Mouse (Mus musculus): ENCODE data around the gene Ddhd1.

Ddhd1 gene

DNA sequence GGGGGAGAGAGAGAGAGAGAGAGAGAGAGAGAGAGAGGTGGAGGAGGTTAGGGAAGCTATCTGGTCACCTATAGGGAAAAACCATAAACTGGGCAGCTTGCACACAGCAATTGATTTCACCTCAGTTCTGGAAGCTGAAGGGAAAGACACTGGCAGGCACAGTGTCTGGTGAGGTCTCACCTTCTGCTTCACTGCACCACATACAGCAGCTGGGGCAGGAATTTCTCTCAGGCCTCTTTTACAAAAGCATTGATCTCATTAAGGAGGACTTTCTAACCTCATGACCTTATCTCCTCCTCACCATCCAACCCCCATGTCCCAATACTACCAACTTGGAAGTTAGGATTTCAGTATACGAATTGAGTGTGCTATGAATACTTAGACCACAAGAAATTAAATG is 13.2 kb downstream of the Ddhd1 start:
- no peak for DNase-seq (ENCODE audit: low read depth)

- DNase-seq (ENCODE audit: low read depth) = no peak
Measured at GRCm38 (mm10) chr14:45644202-45644601, 13.7 kb downstream of the Ddhd1 start.

DNA sequence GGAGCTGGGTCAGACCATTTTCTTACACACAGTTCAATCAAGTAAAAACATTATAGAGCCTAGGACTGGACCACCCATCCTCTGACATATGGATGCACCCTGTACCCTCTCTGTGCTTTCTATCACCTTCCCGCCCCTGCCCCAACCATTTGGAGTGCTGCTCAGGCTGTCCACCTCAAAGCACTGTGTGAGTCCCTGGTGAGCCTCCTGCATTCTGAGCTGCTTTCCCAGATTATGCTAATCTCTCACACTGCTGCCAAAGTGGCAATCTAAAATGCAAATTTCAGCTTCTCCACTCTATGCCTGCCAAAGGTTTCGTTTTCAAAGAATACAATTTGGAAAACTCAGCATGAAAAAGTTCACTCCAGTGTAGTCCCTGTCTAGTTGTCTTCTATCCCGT is 14.5 kb downstream of the Ddhd1 start:
- no peak for DNase-seq (ENCODE audit: low read depth)

DNA sequence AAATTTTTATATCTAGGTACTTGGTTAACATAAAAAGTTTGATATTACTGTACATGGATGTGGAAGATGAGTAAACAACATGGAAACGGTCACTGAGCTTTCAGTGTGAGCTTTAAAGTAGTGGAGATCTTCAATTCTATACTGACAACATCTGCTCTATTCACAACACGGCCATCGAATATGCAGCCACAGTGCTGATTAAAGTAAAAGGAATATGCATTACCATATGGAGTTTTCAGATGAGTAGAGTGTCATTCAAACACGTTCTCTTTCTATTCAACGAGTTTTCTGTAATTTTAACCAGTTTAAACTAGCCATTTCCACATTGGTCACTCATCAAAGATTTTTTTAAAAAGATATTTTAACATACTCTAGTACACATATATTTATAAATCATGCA is 15.1 kb downstream of the Ddhd1 start:
- DNase-seq (ENCODE audit: low read depth) = no peak

DNA sequence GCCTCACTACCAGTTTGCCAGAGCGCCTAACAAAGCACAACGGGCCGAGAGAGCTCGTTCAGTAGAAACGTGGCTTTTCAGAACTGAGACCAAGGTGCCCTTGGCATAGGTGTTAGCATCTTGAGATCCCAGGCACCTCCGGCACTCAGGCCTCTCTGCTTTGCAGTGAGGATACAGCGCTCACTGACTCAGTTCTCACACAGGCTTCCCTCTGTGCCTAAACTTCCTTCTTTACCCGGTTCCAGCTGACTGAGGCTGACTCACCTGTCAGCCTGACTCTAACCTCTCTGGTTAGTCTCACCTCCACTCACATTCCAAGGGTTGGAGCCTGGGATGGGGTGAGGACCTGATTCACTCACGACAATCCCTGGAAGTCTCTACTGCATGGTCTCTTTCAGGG is 15.7 kb downstream of the Ddhd1 start:
- DNase-seq (ENCODE audit: low read depth) = no peak

DNA sequence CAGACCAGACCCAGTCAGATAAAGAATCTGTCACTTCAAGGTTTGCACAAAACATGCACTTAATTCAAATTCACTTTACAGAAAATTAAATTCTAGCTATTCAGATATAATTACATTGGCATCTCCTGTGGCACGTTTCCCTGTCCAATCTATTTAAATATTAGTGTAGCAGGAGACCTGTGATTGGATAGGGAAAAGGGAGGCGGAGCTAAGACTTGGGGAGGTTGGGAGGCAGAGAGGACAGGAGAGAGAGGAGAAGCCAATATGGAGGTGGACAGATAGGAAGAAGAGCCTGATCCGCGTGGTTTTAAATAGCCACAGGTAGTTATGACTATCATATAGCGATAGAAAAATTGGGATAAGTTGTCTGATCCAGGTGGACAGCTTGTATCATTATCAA is 19.2 kb downstream of the Ddhd1 start:
- no peak for DNase-seq (ENCODE audit: low read depth)

DNA sequence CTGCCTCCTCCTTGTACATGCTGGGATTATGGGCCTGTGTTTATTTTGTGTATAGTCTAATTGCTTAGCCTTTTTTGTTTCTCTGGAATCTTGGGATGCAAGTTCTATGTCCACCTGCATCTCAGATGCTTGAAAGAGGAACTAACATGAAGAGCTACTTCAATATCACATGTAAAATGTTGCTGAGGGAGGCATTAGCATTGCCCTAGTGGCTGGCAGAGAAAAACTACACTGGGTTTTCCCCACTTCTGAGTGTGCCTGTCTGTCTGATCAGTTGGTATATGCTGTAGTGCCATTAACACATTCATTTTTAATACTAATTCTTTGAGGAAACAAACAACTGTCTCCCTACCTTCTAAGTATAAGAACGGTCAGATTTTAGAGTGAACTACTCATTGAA is 22.4 kb downstream of the Ddhd1 start:
- DNase-seq (ENCODE audit: low read depth) = no peak

- DNase-seq (ENCODE audit: low read depth) = no peak
Measured at GRCm38 (mm10) chr14:45632756-45633537, 25.0 kb downstream of the Ddhd1 start.

DNA sequence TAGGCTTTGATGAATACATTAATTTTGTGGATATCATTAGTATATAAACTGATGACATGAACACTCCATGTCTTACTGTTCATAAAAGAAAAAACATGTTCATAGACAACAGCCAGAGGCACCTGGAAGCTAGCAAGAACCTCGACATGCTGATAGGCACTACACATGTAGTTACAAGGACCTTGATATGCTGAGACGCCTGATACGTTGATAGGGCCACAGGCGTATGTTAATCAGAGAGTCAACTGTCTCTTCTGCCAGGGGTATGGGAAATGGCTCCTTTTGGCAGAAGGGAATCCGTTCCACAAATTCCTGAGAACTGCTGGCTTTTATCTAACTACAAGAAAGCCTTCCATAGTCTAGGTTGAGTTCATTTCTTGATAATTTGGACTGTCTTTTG is 27.4 kb downstream of the Ddhd1 start:
- DNase-seq (ENCODE audit: low read depth) = no peak

- DNase-seq (ENCODE audit: low read depth) = no peak
Measured at GRCm38 (mm10) chr14:45629938-45630337, 28.0 kb downstream of the Ddhd1 start.

DNA sequence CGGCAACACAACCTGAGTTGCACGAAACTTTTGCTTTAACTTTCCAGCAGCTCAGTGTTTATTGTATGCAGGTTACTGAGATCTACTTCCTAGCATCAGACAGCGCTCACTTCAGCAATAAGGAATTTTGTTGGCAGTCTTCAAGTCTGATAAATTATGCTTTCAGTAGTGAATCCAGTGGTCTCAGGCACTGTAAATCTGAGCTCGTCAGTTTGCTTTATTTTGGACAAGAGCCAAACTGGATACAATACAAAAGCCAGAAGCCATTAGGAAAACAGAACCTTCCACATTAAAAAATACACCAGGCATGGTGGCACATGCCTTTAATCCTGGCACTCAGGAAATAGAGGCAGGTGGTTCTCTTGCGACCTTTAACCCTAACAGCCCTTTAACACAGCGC is 39.6 kb downstream of the Ddhd1 start:
- no peak for DNase-seq (ENCODE audit: low read depth)

GRCm38 (mm10) chr14:45616526-45616925 is 41.4 kb downstream of the Ddhd1 start:
- DNase-seq (ENCODE audit: low read depth) = no peak

DNA sequence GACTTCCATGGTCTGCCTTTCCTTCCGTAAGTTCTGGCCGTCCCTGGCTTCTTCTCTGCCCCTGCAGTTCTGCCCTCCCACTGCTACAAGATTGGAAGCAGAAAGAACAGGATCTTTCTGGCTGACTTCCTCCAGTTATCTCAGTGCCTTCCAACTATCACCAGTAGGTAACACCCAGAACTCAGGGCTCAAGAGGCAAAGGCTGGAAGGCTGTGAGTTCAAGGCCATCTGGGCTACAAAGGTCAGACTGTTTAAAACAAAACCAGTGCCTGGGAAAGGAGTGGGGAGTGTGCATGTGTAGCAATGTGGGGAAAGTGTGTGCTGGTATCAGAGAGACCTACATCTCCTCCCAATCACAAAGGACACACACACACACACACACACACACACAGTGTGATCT is 42.2 kb downstream of the Ddhd1 start:
- no peak for DNase-seq (ENCODE audit: low read depth)

- no peak for DNase-seq (ENCODE audit: low read depth)
Measured at GRCm38 (mm10) chr14:45614822-45615221, 43.1 kb downstream of the Ddhd1 start.

DNA sequence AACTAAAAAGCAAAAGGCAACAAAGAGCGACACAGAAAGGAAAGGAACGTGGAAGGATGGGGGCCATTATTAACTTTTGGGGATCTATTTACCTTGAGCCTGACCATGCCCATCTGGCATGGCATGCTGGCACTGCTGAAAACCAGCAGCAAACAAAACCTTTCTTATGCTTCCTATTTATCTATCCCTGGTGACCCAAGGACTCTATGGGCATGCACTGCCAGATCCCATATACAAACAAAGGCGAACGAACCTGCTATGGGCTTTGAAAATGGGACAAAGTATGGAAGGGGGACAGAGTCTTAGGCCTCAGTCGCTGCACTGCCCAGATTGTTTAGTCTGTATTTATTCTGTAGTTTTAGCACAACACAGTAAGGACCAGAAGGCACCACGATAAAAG is 43.5 kb downstream of the Ddhd1 start:
- DNase-seq (ENCODE audit: low read depth) = no peak

- no peak for DNase-seq (ENCODE audit: low read depth)
Measured at GRCm38 (mm10) chr14:45611654-45612053, 46.3 kb downstream of the Ddhd1 start.

DNA sequence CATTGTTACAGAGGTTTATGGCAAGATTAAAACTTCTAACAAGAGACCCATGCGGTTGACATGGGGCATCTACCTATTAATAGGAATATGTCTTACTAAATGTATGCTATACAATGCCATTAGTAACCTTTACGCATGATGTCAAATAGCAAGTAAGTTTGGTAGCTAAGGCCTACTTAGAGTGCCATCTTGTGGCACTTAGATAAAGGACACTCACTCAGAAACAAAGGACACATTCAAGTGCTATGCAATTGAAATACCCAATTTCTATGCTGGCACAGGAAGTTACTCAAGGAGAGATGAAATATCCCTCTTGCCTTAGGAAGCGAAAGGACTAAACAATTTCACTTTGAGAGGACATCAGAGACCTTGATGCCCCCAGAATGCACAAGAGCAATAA is 55.9 kb downstream of the Ddhd1 start:
- peak; percentile 56 for DNase-seq (ENCODE audit: low read depth)

GRCm38 (mm10) chr14:45600587-45600986 is 57.4 kb downstream of the Ddhd1 start:
- no peak for DNase-seq (ENCODE audit: low read depth)

GRCm38 (mm10) chr14:45597855-45598254 is 60.1 kb downstream of the Ddhd1 start:
- no peak for DNase-seq (ENCODE audit: low read depth)

DNA sequence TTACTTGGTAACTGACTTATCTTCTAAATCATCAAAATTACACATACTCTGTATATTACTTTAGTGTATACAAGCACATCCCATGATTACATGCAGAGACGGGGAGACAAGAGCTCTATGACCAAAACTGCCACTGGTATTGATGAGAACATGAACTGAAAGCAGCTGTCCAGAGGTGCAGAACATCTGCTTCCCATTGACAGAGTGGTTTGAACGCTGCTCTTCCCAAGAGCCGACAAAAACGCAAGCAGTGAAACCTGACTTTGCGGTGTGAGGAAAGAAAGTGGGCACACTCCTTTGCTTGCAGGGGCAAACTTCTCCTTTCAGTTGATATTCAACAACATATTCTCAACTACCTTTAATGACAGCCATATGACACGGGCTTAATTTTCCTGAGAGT is 64.7 kb downstream of the Ddhd1 start:
- no peak for DNase-seq (ENCODE audit: low read depth)

DNA sequence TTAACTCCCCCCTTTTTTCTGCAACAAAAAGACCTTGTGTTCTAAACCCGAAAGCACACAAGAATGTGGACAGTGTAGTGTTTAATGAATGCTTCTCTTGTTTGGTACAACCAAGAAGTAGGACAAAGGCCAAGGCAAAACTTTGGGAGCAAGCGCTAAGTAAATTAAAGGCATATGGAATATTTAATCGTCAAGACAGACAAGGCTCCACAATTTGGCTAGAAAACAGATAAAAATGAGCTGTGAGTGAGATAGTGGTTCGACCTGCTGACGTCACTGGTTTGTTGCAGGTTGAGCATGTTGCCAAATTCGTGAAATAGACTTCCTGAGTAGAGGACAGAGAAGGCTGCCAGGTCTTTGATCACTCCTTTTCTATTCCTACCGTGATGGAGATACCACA is 69.5 kb downstream of the Ddhd1 start:
- DNase-seq (ENCODE audit: low read depth) = no peak

DNA sequence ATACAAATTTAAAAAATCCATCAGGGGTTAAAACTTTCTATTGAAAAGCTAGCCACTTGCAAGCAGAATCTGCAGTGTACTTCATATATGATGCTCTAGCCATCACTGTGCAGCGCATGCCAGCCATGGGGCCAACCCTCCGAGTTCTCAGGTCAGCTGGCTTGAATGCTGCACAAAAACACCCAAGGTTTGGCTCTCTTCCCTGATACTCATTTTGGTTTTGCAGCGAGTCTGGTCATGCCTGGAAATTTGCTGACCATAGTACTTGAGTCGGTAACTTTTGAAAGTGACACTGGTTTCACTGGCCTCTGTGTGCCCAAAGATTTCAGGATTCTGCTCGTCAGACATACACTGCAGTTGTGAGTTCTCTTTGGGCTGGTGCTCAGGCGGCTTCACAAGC is 70.4 kb downstream of the Ddhd1 start:
- DNase-seq (ENCODE audit: low read depth) = no peak

GRCm38 (mm10) chr14:45583494-45584027 is 74.4 kb downstream of the Ddhd1 start:
- no peak for DNase-seq (ENCODE audit: low read depth)

Data from 416B (cell line).